Mouse (Mus musculus): ENCODE measurements around the gene Mepe. TPM values are rescaled to one million over a fixed set of nuclear protein-coding genes. Genes with fewer than 3 reads are reported as not detected.

Mepe gene
- total and polyA plus RNA-seq, 3 experiments = not detected

DNA sequence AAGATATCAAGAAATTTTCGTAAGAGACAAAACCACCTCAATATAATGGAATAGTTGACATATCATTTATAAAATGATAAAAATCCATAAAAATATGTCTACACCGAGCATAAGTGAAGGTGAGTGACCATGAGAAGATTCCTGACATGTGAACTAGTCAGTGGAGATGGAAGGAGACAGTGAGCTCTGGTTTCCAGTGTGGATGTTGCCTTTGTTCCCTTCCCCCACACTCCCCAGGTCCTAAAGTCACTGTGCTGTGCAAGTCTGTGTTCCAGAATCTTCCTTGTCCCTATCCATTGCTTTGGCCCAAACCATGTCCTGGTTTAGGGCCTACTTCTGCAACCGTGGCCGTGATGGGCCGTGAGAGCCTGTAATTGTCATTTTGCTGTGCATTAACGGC lies 8.5 kb downstream of the Mepe start:
- H3K36me3 ChIP-seq (replicated peaks) = no peaks in the 10 kb centered on the region
- ATAC-seq (ENCODE audit: extremely low read depth, insufficient number of reproducible peaks, low FRiP score, poor library complexity, severe bottlenecking) (no peak), DNase-seq (ENCODE audit: low spot score) (no peak)
- no peaks in the 10 kb centered on the region for H3K27me3 ChIP-seq (ENCODE audit: insufficient read depth, low read length)
- H3K9me3 ChIP-seq (replicated peaks) = peaks cover 55% of the 10 kb centered on the region
- H3K4me1 ChIP-seq (ENCODE audit: insufficient read depth, low read depth, low read length) = no peaks in the 10 kb centered on the region
- TF ChIP-seq GATA1 (IDR thresholded peaks at IDR 0.05; ENCODE audit: borderline replicate concordance, low read length) (no peak), POLR2AphosphoS5 (IDR thresholded peaks at IDR 0.05; ENCODE audit: insufficient replicate concordance, low read depth, low read length) (no peak), TAL1 (conservative IDR thresholded peaks at IDR 0.05; ENCODE audit: low read depth, low read length) (no peak), CTCF (IDR thresholded peaks at IDR 0.05; ENCODE audit: low read depth, low read length) (no peak), GATA2 (IDR thresholded peaks at IDR 0.05; ENCODE audit: borderline replicate concordance, low read depth, low read length) (no peak)
- no peak overlapping the region for H3K4me3 ChIP-seq (ENCODE audit: low read depth, low read length)

DNA sequence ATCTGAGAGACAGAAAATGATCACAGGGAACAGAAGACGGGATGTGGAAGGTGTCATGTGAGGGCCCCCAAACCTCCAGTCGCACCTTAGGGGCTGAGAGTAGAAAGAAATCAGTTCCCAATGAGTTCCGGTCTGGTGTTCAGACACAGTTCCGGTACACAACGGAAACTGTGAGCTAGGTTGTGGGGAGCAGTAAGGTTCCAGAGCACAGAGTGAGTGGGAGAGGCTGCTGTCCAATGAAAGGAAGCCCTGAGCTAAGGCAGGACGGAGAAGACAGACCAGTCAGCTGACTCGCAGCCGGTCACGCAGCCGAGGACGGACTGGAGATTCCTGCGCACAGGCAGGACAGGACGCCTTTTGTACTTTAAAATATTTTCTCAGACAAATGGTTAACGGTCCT lies 9.4 kb downstream of the Mepe start:
- Histone ChIP-seq H3K9me3 (replicated peaks) (peaks cover 59% of the 10 kb centered on the region), H3K4me3 (ENCODE audit: low read depth, low read length) (no peak overlapping the region), H3K4me1 (ENCODE audit: insufficient read depth, low read depth, low read length) (no peaks in the 10 kb centered on the region), H3K27me3 (ENCODE audit: insufficient read depth, low read length) (no peaks in the 10 kb centered on the region), H3K36me3 (replicated peaks) (no peaks in the 10 kb centered on the region)
- no peak for TF ChIP-seq GATA2 (IDR thresholded peaks at IDR 0.05; ENCODE audit: borderline replicate concordance, low read depth, low read length)
- TF ChIP-seq GATA1 (IDR thresholded peaks at IDR 0.05; ENCODE audit: borderline replicate concordance, low read length) = no peak
- TF ChIP-seq TAL1 (conservative IDR thresholded peaks at IDR 0.05; ENCODE audit: low read depth, low read length) = no peak
- TF ChIP-seq POLR2AphosphoS5 (IDR thresholded peaks at IDR 0.05; ENCODE audit: insufficient replicate concordance, low read depth, low read length) = no peak
- no peak for TF ChIP-seq CTCF (IDR thresholded peaks at IDR 0.05; ENCODE audit: low read depth, low read length)
- ATAC-seq (ENCODE audit: extremely low read depth, insufficient number of reproducible peaks, low FRiP score, poor library complexity, severe bottlenecking) (no peak), DNase-seq (ENCODE audit: low spot score) (no peak)

DNA sequence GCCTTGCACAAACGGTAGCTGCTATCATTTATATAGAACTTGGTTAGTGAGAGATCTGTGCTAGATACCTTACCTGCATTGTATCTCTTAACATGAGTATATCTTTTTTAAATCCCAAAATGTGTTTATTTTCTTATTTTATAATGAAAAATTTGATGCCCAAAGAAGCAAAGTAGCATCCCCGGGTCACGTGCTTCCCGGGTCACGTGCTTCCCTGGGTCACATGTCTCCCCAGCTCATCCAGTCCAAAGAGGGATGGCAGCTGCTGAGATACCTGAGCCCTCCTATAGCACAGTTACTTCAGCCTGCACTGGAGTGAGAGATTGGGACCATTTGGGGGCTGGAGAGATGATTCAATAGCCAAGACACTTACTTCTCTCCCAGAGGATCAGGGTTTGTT lies 10.8 kb downstream of the Mepe start:
- Histone ChIP-seq H3K9me3 (replicated peaks) (peaks cover 58% of the 10 kb centered on the region), H3K4me1 (ENCODE audit: insufficient read depth, low read depth, low read length) (no peaks in the 10 kb centered on the region), H3K36me3 (replicated peaks) (no peaks in the 10 kb centered on the region), H3K4me3 (ENCODE audit: low read depth, low read length) (no peak overlapping the region), H3K27me3 (ENCODE audit: insufficient read depth, low read length) (no peaks in the 10 kb centered on the region)
- TF ChIP-seq CTCF (IDR thresholded peaks at IDR 0.05; ENCODE audit: low read depth, low read length) (no peak), POLR2AphosphoS5 (IDR thresholded peaks at IDR 0.05; ENCODE audit: insufficient replicate concordance, low read depth, low read length) (no peak), GATA2 (IDR thresholded peaks at IDR 0.05; ENCODE audit: borderline replicate concordance, low read depth, low read length) (no peak), GATA1 (IDR thresholded peaks at IDR 0.05; ENCODE audit: borderline replicate concordance, low read length) (no peak)
- ATAC-seq (ENCODE audit: extremely low read depth, insufficient number of reproducible peaks, low FRiP score, poor library complexity, severe bottlenecking) = no peak
- no peak for DNase-seq (ENCODE audit: low spot score)

DNA sequence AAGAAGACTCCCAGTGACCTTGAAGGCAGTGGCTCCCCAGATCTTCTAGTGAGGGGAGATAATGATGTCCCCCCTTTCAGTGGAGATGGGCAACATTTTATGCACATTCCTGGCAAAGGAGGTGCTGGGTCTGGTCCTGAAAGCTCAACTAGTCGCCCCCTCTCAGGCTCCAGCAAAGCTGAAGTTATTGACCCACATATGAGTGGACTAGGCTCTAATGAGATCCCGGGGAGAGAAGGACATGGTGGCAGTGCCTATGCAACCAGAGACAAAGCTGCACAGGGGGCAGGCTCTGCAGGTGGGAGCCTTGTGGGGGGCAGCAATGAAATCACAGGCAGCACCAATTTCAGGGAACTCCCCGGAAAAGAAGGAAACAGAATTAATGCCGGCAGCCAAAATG lies 12.4 kb downstream of the Mepe start:
- H3K4me3 ChIP-seq (ENCODE audit: low read depth, low read length) = no peak overlapping the region
- TF ChIP-seq CTCF (IDR thresholded peaks at IDR 0.05; ENCODE audit: low read depth, low read length) = no peak
- no peak for TF ChIP-seq GATA2 (IDR thresholded peaks at IDR 0.05; ENCODE audit: borderline replicate concordance, low read depth, low read length)
- TF ChIP-seq TAL1 (conservative IDR thresholded peaks at IDR 0.05; ENCODE audit: low read depth, low read length) = no peak
- TF ChIP-seq GATA1 (IDR thresholded peaks at IDR 0.05; ENCODE audit: borderline replicate concordance, low read length) = no peak
- TF ChIP-seq POLR2AphosphoS5 (IDR thresholded peaks at IDR 0.05; ENCODE audit: insufficient replicate concordance, low read depth, low read length) = no peak
- no peaks in the 10 kb centered on the region for H3K27me3 ChIP-seq (ENCODE audit: insufficient read depth, low read length)
- ATAC-seq (ENCODE audit: extremely low read depth, insufficient number of reproducible peaks, low FRiP score, poor library complexity, severe bottlenecking) = no peak
- H3K36me3 ChIP-seq (replicated peaks) = no peaks in the 10 kb centered on the region
- H3K9me3 ChIP-seq (replicated peaks) = peaks cover 53% of the 10 kb centered on the region
- no peaks in the 10 kb centered on the region for H3K4me1 ChIP-seq (ENCODE audit: insufficient read depth, low read depth, low read length)
- DNase-seq (ENCODE audit: low spot score) = no peak

DNA sequence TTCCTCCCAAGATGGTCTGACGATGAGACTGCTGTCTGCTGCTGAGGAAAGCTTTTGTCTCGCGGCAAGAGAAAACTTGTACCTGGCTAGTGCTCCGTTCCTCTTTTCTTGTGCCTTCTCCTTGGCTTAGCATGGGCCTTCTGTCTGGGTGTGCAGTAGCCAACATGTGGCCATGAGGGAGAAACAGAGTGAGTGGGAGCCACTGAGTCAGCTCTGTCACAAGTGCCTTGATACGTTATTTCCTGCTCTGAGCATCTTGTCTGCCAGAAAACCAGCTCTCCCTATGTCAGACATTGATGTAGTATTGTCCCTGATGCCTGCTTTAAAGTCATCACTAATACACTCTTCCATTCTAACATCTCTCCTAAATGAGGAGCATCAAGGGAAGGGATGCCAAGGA lies 13.9 kb downstream of the Mepe start:
- DNase-seq (ENCODE audit: low spot score) (no peak), ATAC-seq (ENCODE audit: extremely low read depth, insufficient number of reproducible peaks, low FRiP score, poor library complexity, severe bottlenecking) (no peak)
- Histone ChIP-seq H3K4me3 (ENCODE audit: low read depth, low read length) (no peak overlapping the region), H3K9me3 (replicated peaks) (peaks cover 55% of the 10 kb centered on the region), H3K36me3 (replicated peaks) (no peaks in the 10 kb centered on the region), H3K27me3 (ENCODE audit: insufficient read depth, low read length) (no peaks in the 10 kb centered on the region), H3K4me1 (ENCODE audit: insufficient read depth, low read depth, low read length) (no peaks in the 10 kb centered on the region)
- no peak for TF ChIP-seq GATA1 (IDR thresholded peaks at IDR 0.05; ENCODE audit: borderline replicate concordance, low read length)
- no peak for TF ChIP-seq CTCF (IDR thresholded peaks at IDR 0.05; ENCODE audit: low read depth, low read length)
- TF ChIP-seq TAL1 (conservative IDR thresholded peaks at IDR 0.05; ENCODE audit: low read depth, low read length) = no peak
- TF ChIP-seq GATA2 (IDR thresholded peaks at IDR 0.05; ENCODE audit: borderline replicate concordance, low read depth, low read length) = no peak
- TF ChIP-seq POLR2AphosphoS5 (IDR thresholded peaks at IDR 0.05; ENCODE audit: insufficient replicate concordance, low read depth, low read length) = no peak

DNA sequence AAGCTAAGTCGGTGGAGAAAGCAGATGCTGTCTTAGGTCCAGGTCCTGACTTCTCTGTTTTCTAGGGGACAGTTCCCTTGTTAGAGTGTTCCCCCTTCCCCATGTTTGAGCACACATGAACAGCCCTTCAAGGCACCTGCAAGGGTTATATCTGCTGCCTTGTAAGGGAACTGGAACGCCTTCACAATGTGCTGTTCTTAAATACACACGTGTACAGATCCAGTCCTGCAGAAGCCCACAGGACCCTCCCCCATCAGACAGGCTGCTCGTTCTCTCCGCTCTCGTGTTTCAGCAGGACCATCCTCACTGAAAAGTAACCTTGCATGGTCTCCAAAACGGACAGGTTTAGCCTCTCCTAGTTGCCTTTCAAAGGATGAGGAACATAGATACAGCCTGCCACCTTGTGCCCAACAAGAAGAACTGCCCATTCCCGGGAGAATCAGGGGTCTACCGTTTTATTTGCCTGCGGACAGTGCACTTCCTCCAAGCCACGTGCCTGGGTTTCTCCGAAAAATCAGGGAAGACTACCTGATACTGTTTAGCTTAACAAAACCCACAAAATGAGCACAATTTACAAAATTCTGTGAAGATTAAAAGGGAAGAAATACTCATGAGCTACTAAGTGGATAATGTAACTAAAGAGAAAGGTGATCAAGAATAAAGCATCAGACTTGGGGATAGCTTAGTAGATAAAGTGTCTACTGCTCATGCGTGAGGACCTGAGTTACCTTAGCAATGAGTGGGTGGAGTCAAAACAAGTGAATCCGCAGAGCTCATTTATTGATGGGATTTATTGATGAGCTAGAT lies 14.8 kb downstream of the Mepe start:
- no peaks in the 10 kb centered on the region for H3K27me3 ChIP-seq (ENCODE audit: insufficient read depth, low read length)
- no peaks in the 10 kb centered on the region for H3K36me3 ChIP-seq (replicated peaks)
- peaks cover 51% of the 10 kb centered on the region for H3K9me3 ChIP-seq (replicated peaks)
- TF ChIP-seq GATA2 (IDR thresholded peaks at IDR 0.05; ENCODE audit: borderline replicate concordance, low read depth, low read length) (no peak), CTCF (IDR thresholded peaks at IDR 0.05; ENCODE audit: low read depth, low read length) (no peak), TAL1 (conservative IDR thresholded peaks at IDR 0.05; ENCODE audit: low read depth, low read length) (no peak), POLR2AphosphoS5 (IDR thresholded peaks at IDR 0.05; ENCODE audit: insufficient replicate concordance, low read depth, low read length) (no peak), GATA1 (IDR thresholded peaks at IDR 0.05; ENCODE audit: borderline replicate concordance, low read length) (no peak)
- ATAC-seq (ENCODE audit: extremely low read depth, insufficient number of reproducible peaks, low FRiP score, poor library complexity, severe bottlenecking) = no peak
- H3K4me1 ChIP-seq (ENCODE audit: insufficient read depth, low read depth, low read length) = no peaks in the 10 kb centered on the region
- no peak overlapping the region for H3K4me3 ChIP-seq (ENCODE audit: low read depth, low read length)
- DNase-seq (ENCODE audit: low spot score) = no peak

Data from G1E (cell line).